ENCODE assay signal across 9 mouse cellular contexts in genomic region chr4:155368684-155369083, GRCm38 (mm10). TPM values are rescaled to one million over a fixed set of nuclear protein-coding genes. Genes with fewer than 3 reads are reported as not detected.
DNase-seq lines count a peak whose midpoint lies in the region; ATAC-seq and TF ChIP-seq lines count a peak whose summit lies in the region.
"Had no signal": no experiment of that assay in that cellular context is flagged by ENCODE, and none has a peak within 500 bp of the region (broad histone marks: within the 10 kb centered on the region; RNA-seq: fewer than 3 reads in every experiment).

No protein-coding gene starts in this region.

- WGBS in midbrain, embryonic 11.5 days: 21% methylated on average over 12 of the region's 12 CpGs
- 28% methylated on average over 12 of the region's 12 CpGs for WGBS in midbrain, embryonic 13.5 days
- 24% methylated on average over 12 of the region's 12 CpGs for WGBS in lung, adult 2 months

- no peak overlapping the region for H3K27ac ChIP-seq in midbrain, embryonic 11.5 days (ENCODE audit: low read depth, low read length)
- no peak overlapping the region for H3K27ac ChIP-seq in midbrain, embryonic 13.5 days
- H3K27ac ChIP-seq: neural tube, embryonic 13.5 days had no signal

- no peaks in the 10 kb centered on the region for H3K9me3 ChIP-seq in midbrain, embryonic 11.5 days (ENCODE audit: control insufficient read depth, low read length)
- no peaks in the 10 kb centered on the region for H3K9me3 ChIP-seq in midbrain, embryonic 13.5 days
- H3K9me3 ChIP-seq: neural tube, embryonic 13.5 days had no signal

- H3K4me2 ChIP-seq in midbrain, embryonic 11.5 days: no peak overlapping the region
- H3K4me2 ChIP-seq in midbrain, embryonic 13.5 days (replicated peaks): no peak overlapping the region
- H3K4me2 ChIP-seq: neural tube, embryonic 13.5 days had no signal

- H3K4me3 ChIP-seq in midbrain, embryonic 11.5 days (ENCODE audit: low read depth, low read length): no peak overlapping the region
- no peak overlapping the region for H3K4me3 ChIP-seq in midbrain, embryonic 13.5 days (replicated peaks)
- H3K4me3 ChIP-seq in lung, adult 2 months (replicated peaks; ENCODE audit: extremely low read depth, low read depth, low read length): no peak overlapping the region
- H3K4me3 ChIP-seq: neural tube, embryonic 13.5 days had no signal

- peak overlapping the region; percentile 16; the same call in 1 of the 2 replicates for H3K9ac ChIP-seq in midbrain, embryonic 11.5 days (ENCODE audit: low read length)
- no peak overlapping the region for H3K9ac ChIP-seq in midbrain, embryonic 13.5 days (replicated peaks)
- H3K9ac ChIP-seq: neural tube, embryonic 13.5 days had no signal

- no peaks in the 10 kb centered on the region for H3K36me3 ChIP-seq in midbrain, embryonic 11.5 days (ENCODE audit: control insufficient read depth, insufficient read depth, low read length)
- H3K36me3 ChIP-seq in midbrain, embryonic 13.5 days: no peaks in the 10 kb centered on the region
- H3K36me3 ChIP-seq: neural tube, embryonic 13.5 days had no signal

- no peaks in the 10 kb centered on the region for H3K4me1 ChIP-seq in midbrain, embryonic 11.5 days (ENCODE audit: control insufficient read depth, insufficient read depth, low read length)
- H3K4me1 ChIP-seq in midbrain, embryonic 13.5 days (replicated peaks): no peaks in the 10 kb centered on the region
- no peaks in the 10 kb centered on the region for H3K4me1 ChIP-seq in lung, adult 2 months (ENCODE audit: control insufficient read depth, insufficient read depth, low read length)
- H3K4me1 ChIP-seq: neural tube, embryonic 13.5 days had no signal

- no peaks in the 10 kb centered on the region for H3K27me3 ChIP-seq in midbrain, embryonic 11.5 days (ENCODE audit: control insufficient read depth, insufficient read depth, low read length)
- H3K27me3 ChIP-seq in midbrain, embryonic 13.5 days: peaks cover 20% of the 10 kb centered on the region

- peak; percentile 98 for DNase-seq in midbrain, embryonic 11.5 days (ENCODE audit: low spot score, missing footprints)
- peak; percentile 56 to 71 for DNase-seq in frontal cortex, postnatal 14 days (ENCODE audit: low spot score in 2 of 2)
- DNase-seq in kidney, postnatal 25 days: peak; percentile 88 to 90
- peak; percentile 87 for DNase-seq in lung, adult 2 months
- peak; percentile 84 for DNase-seq in right cerebral cortex, postnatal 14 days
- peak; percentile 80 for DNase-seq in urinary bladder, postnatal 25 days (ENCODE audit: low spot score)

- peak; percentile 38; the same call in 1 of the 2 replicates for ATAC-seq in midbrain, embryonic 11.5 days (ENCODE audit: low FRiP score)
- no peak for ATAC-seq in midbrain, embryonic 13.5 days
- ATAC-seq in cerebellum, adult (ENCODE audit: insufficient number of reproducible peaks, low FRiP score, low TSS enrichment): peak; percentile 23; the same call in 1 of the 2 replicates

- TF ChIP-seq CTCF in lung, adult 2 months (IDR thresholded peaks at IDR 0.05; ENCODE audit: insufficient read depth, low read length): peak; percentile 90

- no peak for TF ChIP-seq POLR2A in lung, adult 2 months (IDR thresholded peaks at IDR 0.05; ENCODE audit: borderline replicate concordance, extremely low read depth, low read depth, low read length)

RNA-seq across cellular contexts. Expression of gene Prkcz, which starts 7.5 kb away (rescaled TPM):
- 17.6 and 18.3 TPM in 2 replicates for polyA plus RNA-seq in midbrain, embryonic 11.5 days (2014; fragmentation: Nextera tagmentation; extraction: Ambion mirVana)
- 56.7 and 59.5 TPM in 2 replicates for polyA plus RNA-seq in midbrain, embryonic 13.5 days (2015; fragmentation: Nextera tagmentation; extraction: Ambion mirVana)
- 33.1 and 38.1 TPM in 2 replicates for polyA plus RNA-seq in lung, adult 2 months (2012; rRNA removed)

RNA-seq across cellular contexts. Expression of gene Gabrd, which starts 29.2 kb away (rescaled TPM):
- not detected in 2 replicates for polyA plus RNA-seq in midbrain, embryonic 11.5 days (2014; fragmentation: Nextera tagmentation; extraction: Ambion mirVana)
- 0.11 TPM in 1 of 2 replicates, not detected in the other for polyA plus RNA-seq in midbrain, embryonic 13.5 days (2015; fragmentation: Nextera tagmentation; extraction: Ambion mirVana)
- 0.52 and 1.4 TPM in 2 replicates for polyA plus RNA-seq in lung, adult 2 months (2012; rRNA removed)

RNA-seq across cellular contexts. Expression of gene Cfap74, which starts 40.3 kb away (rescaled TPM):
- polyA plus RNA-seq in midbrain, embryonic 11.5 days (2014; fragmentation: Nextera tagmentation; extraction: Ambion mirVana): 6.3 and 6.5 TPM in 2 replicates
- polyA plus RNA-seq in midbrain, embryonic 13.5 days (2015; fragmentation: Nextera tagmentation; extraction: Ambion mirVana): 3.8 and 4.2 TPM in 2 replicates
- 7.4 and 10.1 TPM in 2 replicates for polyA plus RNA-seq in lung, adult 2 months (2012; rRNA removed)
